Mouse (Mus musculus) liver, embryonic 14.5 days (tissue): ENCODE results near the gene Ddost.

Experiments used
- CTCF ChIP-seq: IDR thresholded peaks from 2 replicates; pipeline ENCODE4 v1.5.1; 2016; ENCODE audit warnings: antibody characterized with exemption, low read depth, control low read depth
- EP300 ChIP-seq: IDR thresholded peaks from 2 replicates; pipeline ENCODE4 v1.6.1; 2016; ENCODE audit warnings: antibody characterized with exemption, low read depth

DNA sequence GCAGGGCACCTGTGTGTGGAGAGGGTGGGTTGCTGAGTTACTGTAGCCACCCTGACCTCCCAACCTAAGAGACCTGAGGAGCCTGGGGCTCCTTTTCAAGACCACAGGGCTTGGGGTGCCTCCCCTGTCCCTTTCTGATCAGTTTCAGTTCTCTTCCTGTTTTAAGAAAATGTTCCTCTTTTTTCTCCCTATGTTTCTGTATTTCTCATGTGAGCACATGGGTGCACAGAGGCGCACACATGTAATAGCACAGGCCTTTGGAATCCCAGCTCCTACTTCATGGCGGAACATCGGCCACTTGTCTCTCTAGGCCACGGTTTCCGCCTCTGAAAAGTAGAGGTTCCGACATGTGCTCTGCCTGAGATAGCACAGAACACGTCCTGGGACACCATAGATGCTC is 15.8 kb upstream of the Ddost start:
- no peak for TF ChIP-seq EP300
- TF ChIP-seq CTCF, result no peak
